Mouse (Mus musculus): ENCODE results near the gene Prlr.

The Prlr gene

DNA sequence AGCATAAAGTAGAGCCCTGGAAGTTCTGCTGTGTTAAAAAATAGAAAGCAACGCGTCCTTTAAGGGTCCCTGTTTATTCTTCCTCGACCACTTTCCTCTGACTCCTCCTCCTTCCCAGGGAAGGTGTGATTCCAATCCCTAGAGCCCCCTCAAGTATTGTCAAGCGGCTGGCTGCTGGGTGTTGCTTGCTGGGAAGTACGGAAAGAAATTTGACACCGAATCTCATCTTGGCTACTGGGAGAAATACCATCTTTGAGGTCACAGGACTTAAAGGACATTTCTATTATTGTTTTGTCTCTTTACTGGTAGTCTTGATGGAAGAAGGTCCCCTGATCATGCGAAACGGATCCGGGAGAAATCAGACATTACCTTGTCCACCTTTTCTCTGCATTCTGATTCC is at the start of gene Prlr:
Gene Prlr, plus strand, starts transcription at position 156 of the 400 bp plus-strand sequence.
- no peak for DNase-seq (ENCODE audit: low spot score in 2 of 2)

DNA sequence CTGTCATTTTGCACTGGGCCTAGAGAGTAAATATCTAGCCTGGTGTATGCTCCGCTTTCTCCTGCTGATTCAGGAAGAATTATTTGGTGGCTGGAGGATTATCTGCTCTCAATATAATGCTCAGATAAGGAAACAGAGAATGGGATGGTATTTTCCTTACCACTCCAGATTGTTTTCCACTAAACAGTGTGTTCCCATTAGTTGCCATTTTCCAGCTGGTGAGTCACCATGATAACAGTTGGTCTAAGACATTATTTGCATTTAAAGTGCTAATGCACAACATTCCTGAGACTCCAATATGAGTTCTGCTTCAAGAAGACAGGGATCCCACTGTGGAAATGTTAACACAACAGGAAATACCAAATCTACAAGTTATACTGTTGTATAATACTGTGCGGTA is 43.3 kb upstream of the Prlr start:
- DNase-seq (ENCODE audit: low spot score in 2 of 2) = no peak

DNA sequence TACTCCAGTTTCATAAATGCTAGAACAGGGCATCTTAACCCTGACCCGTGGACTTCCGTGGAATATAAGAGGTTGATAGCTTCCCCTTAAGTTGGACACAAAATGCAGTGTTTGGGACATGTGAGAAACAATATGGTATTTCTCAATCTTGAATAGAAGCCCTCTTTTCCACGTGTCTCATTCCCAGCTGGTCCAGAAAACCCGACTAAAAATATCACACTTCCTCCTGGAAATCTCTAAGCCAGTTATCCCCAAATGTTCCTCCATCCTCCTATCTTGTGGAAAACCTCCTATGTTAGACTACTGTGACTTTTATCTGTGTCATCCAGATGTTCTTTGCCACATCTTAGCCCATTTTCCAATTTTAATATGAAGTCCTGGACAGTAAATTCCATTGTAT is 42.1 kb upstream of the Prlr start:
- no peak for DNase-seq (ENCODE audit: low spot score in 2 of 2)

DNA sequence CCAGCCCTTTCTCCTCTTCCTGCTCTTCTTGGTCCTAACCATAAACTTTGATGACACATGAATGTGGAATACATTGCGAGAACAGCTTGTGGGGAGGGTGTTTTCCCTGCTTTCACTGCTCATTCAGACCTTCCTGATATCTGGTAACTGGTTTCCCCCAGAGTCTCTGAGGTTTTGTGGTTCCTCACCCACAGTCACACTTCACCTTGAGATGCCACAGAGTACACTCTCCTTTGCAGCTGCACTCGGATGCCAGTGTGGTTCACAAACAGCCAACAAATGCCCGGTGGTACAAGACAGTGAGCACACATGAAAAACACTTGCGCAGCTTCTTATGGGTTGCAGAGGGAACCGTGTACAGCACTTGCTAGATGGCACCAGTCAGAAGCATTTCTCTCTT is 32.5 kb upstream of the Prlr start:
- no peak for DNase-seq (ENCODE audit: low spot score in 2 of 2)

DNA sequence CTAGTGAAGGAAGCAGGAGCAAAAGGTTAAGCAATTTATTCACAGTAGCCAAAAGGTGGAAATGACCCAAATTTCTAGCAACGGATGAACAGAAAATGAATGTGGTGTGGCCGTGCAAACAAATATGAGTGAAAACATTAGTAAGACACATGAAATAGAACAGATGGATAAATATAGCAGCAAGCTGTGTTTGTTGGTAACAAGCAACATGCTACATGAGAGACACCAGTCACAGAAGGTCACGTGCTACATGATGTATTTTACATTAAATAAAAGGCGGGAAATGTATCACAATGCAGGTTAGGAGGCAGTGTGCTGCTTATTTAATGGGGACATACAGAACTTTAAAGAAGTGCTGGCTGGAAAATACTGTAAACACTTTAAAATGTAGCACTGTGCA is 28.8 kb upstream of the Prlr start:
- no peak for DNase-seq (ENCODE audit: low spot score in 2 of 2)

DNA sequence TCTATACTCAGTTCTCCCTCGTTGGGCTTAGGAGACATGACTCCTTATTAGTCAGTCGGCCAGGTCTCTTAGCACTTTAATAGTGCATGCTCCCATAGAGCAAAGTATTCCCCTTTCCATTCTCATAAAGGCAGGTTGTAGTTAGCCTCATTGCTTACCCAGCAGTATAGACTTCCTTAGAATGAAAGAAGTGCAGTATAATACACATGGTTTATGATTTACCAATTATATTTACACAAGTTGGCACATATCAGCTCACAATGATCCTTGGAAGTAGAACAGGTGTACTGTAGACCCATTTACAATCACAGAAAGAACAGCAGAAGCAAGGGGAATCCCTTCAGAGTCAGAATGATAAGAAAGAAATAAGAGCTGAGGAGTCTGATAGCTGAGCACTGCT is 16.4 kb upstream of the Prlr start:
- no peak for DNase-seq (ENCODE audit: low spot score in 2 of 2)

DNA sequence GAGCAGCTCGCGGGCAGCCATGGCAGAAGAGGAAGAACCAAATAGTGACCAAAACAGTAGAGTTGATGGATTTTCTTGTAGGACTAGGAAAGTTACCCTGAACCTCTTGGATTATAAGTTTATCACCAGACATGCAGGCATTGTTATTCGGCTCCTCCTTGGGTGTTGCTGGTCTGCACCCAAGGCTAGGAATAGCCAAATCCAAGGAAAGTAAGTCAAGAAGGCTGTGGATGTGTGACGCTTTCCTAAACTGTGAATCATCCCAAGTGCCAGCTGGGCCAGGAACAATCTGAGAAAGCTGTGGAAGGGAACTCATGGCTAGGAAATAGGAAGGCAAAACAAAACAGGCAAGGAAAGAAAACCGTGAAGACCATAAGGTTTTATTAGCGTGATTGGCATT is 2.0 kb upstream of the Prlr start:
- DNase-seq (ENCODE audit: low spot score in 2 of 2) = no peak

DNA sequence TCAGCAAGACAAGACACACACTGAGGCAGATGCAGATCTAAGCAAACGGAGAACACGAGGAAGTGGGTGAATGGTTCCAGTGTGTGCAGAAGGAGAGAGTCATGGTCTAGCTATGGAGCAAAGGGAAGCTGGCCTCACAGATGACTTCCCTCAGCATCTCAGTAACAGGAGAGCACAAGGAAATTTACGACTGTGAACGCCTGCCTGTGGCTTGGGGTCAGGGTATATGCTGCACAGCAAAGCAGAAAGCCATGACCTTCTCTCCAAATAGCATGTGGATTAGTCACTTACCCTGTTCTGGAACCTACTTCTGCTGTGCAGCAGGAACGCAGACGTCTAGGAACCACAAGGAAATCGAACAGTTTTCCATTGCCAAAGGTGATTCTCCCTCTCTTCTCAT is 1.4 kb upstream of the Prlr start:
- DNase-seq (ENCODE audit: low spot score in 2 of 2) = no peak

DNA sequence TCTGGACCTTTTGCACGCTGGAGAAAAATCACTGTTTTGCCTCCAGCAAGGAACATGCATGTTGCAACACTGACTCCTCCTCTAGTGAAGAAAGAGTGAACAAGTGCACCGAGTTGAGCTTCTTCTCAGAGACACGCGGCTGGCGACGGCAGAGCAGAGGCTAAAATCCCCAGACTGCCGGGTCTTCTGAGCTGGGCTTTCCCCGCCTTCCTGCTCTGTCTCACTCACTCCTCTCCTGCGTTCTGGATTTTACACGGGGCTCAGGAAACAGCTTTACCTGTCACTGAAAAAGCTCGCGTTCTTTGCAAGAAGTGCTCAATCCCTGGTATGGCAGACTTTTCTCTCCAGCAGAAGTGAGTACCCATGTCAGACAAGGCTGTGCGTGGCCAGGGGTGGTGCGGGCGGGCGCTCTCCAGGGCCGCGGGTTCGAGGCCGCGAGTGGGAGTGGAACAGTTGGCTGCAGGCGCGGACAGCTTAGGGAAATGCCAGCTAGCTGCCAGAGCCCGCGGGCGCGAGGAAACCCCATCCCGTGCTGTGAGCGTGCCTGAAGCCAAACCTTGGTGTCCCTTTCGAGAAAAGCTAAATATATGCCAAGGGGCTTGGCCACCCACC is 587 bp downstream of the Prlr start:
- no peak for DNase-seq (ENCODE audit: low spot score in 2 of 2)

DNA sequence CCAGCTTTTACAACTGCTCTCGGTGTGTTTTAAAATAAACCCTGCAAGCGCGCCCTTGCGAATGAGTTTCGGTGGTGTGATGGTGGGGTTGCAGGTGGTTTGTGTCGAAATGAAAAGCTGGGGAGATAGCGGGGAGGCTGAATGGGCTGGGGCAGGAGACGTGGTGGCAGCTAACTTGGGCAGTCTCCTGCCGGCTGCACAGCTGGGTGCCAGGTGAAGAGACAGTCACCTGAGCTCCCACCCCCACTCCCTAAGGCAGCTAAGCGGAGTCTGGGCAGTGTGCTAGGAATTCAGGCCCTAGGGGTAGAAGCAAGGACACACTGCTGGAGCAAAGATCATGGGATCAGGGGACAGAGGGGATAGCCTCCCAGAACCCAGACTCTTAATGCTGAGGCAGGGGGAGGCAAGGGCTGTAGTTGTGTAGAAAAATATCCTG is 1.1 kb downstream of the Prlr start:
- DNase-seq (ENCODE audit: low spot score in 2 of 2) = no peak

DNA sequence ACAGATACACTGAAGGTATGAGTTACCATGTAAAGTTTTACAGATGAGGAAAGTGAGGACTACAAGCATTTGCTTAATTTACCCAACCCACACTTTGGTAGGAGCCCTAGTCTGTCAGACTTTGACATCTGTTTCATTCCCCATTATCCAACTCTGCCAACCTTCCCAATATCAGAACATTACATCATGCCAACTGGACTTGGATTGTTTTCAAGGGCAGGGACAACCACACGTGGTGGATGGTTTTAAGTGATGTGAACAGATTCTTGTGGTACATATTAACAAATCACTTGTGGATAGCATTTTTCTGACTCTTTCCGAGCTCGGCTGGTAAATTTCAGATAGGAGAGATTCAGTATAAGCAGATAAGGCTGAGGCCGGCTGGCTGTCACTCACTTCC is 3.7 kb downstream of the Prlr start:
- DNase-seq (ENCODE audit: low spot score in 2 of 2) = no peak

DNA sequence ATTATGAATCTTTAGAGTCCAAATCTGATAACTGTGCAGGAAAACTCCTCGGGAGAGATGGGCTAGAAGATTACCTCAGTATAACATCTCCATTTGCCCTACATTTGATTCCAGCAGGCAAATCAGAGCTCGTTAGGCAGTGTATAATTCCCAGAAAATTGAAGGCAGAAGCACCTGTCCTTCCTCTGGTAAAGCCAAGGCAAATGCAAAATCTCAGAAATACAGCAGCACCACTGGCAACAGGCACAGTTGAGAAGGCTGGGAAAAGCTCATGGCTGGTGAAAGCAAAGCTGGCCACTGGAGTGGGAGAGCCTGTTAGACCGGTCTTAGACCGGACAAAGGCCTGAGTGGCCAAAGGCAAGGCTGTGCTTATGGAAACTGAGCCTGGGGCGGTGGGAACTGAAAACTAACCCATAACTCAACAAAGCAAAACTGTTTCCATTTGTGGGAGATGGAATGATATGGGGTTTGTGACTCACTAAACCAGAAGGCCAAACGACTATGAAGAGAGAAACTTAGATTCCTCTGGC is 15.1 kb downstream of the Prlr start:
- DNase-seq (ENCODE audit: low spot score in 2 of 2) = no peak

DNA sequence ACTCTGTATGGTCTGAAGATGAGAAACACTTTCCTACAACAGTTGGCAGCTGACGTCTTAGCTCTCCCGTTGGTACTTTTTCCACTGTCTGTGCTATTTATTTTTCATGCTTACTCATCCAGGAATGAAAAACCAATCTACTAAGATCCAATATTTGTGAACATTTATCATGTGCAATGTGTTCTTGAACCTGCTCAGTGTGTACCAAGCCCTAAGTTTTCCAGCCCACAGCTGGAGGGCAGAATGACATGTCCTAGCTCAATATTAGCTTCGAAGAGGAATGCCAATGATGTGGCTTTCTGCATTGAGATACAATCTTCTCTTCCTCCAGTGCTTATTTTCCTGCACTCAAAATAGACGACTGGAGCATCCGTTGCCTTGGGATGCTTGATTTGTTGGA is 24.0 kb downstream of the Prlr start:
- DNase-seq (ENCODE audit: low spot score in 2 of 2) = no peak

DNA sequence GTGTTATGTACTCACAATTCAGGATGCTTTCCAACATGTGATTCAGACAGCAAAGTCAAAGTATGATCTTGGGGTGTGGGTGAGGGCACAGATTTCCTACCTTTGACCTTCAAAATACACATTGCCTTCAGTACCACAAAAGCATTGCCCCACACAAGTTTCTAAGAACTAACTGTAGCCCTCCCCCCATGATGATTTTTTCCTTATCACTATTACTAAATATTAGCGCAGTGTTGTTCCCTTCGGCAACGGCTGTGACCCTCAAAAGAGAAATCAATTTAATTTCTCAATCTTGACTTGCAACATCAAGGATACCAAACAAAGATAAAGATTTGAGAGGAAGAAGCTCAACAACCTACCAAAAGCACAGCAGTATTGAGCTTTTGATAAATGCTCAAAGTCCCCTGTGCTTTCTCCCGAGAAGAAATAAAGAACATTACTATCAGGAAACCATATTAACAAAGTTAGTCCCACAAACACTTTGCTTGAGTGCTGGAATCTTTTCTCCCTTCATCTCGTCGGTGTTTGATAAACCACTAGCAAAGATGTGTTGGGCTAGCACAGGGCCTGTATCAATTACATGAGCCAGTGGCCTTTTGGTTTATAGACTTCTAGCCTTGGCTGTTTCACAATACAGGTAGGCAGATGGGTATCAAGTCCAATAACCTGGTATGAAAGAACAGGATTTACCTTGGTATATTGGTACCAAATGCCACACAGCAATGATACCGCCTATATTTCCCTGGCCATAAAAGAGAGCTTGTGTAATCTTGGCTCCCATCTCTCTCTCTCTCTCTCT is 25.7 kb downstream of the Prlr start:
- no peak for DNase-seq (ENCODE audit: low spot score in 2 of 2)

DNA sequence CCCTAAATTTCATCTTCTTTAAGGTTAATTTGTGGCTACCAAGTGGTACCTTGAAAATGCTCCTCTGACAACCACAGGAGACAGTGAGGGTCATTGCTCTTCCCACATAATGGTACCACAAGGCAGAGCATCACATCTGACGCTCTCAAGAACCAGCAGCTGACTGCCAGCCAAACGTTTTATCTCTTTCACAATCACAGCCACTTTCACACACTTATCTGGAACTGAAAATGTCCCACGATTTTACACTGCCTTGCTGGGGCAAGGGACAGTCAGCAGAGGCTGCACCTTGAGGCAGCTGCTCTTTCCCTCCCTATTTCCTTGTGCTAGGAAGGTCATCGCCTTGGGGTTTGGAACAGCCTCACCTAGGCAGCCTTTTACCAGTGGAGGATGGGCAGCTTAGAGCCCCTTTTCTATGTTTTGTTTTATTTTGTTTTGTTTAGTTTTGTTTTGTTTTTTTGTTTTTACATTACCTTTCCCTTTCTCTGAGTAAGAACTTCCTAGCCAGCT is 33.3 kb downstream of the Prlr start:
- no peak for DNase-seq (ENCODE audit: low spot score in 2 of 2)

DNA sequence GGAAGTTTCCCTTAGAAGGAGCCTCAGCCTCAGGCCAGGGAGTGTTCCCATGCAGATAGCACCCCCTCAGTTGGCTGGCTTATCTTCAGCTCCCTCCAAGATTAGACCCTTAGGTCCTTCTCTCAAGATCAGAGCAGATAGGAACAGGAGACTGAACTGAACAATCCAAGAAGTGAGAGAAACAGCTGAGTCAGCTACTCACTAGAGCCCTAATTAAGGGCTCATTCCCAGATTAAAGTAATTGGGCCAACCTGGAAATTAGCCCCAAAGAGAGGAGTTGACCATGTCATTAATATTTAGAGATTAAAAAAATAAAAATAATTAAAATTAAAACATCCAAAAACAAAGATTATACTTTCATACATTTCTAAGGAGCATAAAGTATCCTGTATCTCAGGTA is 35.0 kb downstream of the Prlr start:
- DNase-seq (ENCODE audit: low spot score in 2 of 2) = no peak

DNA sequence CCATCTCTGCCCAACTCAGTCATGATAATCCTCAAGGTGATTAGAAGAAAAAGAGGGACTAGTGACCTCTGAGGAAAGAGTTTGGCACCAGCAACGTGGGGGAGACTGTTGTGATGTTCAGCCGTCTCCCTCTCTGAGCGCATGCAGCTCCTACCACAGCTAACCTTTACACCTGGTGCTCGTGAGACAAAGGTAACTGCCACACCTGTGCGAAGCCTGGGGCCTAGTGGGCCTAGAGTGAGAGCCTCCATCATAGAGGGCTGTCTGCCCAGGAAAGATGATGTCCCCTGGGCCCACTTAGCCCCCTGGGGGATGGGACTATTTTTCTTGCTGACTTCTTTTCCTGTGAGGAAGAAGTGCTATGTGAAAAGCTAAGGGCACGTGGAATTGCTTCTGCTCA is 36.2 kb downstream of the Prlr start:
- DNase-seq (ENCODE audit: low spot score in 2 of 2) = no peak

DNA sequence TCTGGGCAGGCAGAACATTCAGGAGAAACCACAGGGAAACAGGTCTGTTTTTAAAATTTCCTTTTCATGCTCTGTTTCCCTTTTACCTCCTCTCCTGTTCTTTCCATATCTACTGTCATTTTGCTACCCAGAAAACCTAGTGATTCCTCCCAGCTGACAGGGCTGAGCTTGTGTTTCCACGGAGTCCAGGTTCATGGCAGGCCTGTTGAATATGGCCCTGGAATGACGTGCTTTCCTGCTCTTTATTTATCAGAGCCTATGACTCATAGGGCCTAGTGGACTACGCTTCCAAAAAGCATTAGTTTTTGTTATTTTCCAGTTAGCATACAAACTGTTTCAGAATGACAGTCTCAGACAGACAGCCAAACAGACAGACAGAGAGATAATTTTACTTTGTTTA is 36.7 kb downstream of the Prlr start:
- DNase-seq (ENCODE audit: low spot score in 2 of 2) = no peak

DNA sequence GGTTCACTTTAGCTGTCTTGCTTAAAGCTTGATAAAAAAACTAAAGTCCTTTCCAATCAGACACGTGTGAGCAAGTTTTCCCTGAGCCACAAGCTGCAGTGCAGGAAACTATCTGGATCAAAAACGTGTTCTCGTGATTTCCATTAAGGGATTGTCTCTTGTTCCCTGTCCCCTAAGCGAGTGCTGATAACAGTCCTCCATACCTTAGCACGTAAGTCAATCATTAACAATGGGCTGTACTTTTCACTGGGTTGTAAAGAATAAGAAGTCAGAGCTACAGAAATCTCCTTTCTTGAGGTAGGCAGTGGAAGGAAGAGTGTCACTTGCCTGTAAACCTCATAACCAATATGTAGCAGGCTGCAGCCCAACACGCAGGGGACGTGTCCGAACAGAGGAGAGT is 38.7 kb downstream of the Prlr start:
- DNase-seq (ENCODE audit: low spot score in 2 of 2) = no peak

DNA sequence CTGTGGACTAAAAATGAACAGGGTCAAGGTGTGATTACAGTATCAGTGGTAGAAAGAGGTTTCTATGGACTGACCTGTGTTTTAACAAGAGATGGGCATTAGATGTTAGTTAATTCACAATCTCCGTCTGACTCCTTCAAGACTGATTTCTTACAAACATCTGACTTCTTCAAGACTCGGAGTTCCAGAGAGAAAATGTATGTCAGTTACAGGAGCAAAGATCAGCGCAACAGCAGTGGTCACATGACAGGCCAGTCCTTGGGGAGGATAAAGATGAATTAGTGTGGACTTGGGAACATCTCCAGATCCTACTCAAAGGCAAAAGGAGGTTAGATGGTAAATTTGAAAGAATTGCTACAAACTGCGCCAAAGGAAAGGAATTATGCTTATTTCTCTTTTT is 39.2 kb downstream of the Prlr start:
- DNase-seq (ENCODE audit: low spot score in 2 of 2) = no peak

DNA sequence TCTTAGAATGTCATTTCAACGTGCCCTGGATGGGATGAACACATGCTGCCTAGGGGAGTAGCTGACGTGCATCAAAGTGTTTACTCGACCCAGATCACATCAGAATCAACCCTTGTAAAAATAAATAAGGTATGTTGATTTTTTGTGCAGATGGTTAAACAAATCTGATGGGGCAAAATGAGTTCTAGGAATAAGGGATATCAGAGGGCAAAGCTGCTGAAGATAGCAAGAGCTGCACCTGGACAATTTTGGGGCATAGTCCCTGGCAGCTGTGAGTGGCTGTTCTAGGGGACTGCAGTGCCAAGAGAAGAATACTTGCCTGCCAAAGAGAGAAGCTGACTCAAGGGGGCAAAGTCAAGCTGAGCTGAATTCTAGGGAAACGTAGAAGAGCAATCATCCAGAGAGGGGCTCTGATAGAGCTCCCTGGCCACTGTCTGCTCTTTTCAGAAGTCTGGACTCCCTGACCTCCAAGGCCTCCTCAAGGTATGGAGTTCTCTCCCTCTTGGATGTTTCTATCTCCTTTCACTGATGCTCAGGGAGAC is 46.6 kb downstream of the Prlr start:
- DNase-seq (ENCODE audit: low spot score in 2 of 2) = no peak

DNA sequence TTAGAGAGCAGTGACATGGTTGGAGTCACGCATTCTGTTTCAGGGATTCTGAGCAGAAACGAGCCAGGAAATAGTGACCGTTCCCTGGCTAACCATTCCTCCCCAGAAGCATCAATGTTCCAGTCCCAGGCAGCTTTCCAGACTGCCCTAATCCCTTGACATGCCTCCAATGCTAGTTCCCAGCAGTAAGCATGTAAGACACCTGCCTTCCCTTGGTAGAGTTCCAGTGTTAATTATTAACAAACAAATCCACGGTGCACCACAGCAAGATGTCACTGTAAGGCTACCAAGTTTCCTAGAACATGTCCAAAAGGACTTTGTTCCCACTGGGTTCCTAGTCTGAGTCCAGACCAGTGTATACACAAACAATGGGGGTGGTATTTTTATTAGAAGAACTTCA is 48.7 kb downstream of the Prlr start:
- no peak for DNase-seq (ENCODE audit: low spot score in 2 of 2)

DNA sequence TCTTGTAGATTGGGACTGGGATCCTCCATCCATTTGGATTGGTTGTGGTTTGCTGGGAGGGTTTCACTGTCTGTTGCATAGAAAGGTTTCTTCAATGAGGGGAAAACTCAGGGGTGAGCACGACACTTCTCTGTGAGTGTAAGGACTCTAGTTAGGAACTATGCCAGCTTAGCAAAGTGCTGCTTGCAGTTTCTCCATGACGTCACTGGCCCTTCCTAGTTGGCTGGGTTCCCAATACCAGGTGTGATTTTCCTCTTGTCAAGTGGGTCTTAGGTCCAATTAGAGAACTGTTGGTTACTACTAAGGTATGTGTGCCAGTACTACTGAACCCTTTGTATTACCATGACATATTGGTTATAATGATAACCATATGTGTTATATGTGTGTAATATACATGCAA is 51.6 kb downstream of the Prlr start:
- DNase-seq (ENCODE audit: low spot score in 2 of 2) = no peak
